8 mouse cellular contexts compared by ENCODE assay signal in the genomic region with DNA sequence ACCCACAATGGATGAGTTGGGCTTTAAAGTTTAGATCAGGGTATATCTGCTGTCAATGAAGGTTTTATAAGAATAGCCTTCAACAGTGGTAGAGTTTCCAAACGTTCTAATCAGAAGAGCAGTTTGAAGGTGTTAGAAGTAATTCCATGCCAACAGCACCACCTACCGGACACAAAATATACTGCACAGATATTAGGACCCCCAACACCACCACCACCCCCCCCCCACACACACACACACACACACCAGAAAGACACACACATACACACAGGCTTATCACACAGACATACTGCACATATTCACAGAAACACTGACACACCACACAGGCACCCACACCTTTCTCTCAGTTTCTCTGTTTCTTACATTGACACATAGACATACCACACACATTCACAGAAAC. TPM values are rescaled to one million over a fixed set of nuclear protein-coding genes. Genes with fewer than 3 reads are reported as not detected.
A peak's percentile ranks its signal among the peaks of the same experiment; 100 is the strongest.
DNase-seq lines count a peak whose midpoint lies in the region; ATAC-seq and TF ChIP-seq lines count a peak whose summit lies in the region.

No protein-coding gene starts in this region.

- TF ChIP-seq CTCF in C2C12 (IDR thresholded peaks at IDR 0.05; ENCODE audit: control insufficient read depth, insufficient read depth, insufficient read length): peak; percentile 18
- TF ChIP-seq CTCF in heart, postnatal 0 days (IDR thresholded peaks at IDR 0.05; ENCODE audit: low read depth): peak; percentile 75

- H3K79me3 ChIP-seq in C2C12 (ENCODE audit: low read depth): no peaks in the 10 kb centered on the region

- no peak for ATAC-seq in cerebellum, adult (ENCODE audit: insufficient number of reproducible peaks, low FRiP score, low TSS enrichment)
- ATAC-seq in heart, postnatal 0 days (ENCODE audit: insufficient read depth, low read depth): peak; percentile 27; the same call in 1 of the 2 replicates
- peak; percentile 72 for ATAC-seq in megakaryocyte progenitor cell, adult 5-6 weeks (replicated peaks; ENCODE audit: poor library complexity)

- H3K36me3 ChIP-seq in C2C12 (ENCODE audit: control insufficient read depth, insufficient read depth): peaks cover 24% of the 10 kb centered on the region
- H3K36me3 ChIP-seq in heart, postnatal 0 days (replicated peaks; ENCODE audit: control insufficient read depth, insufficient read depth, low read length): peaks cover 3% of the 10 kb centered on the region; the same call in 1 of the 2 replicates

- no peak overlapping the region for H3ac ChIP-seq in C2C12 (ENCODE audit: control insufficient read depth, insufficient read length, low read depth)

- H3K9ac ChIP-seq in heart, postnatal 0 days (replicated peaks; ENCODE audit: low read depth, low read length): no peak overlapping the region

- H3K4me3 ChIP-seq in C2C12 (ENCODE audit: insufficient read depth, poor library complexity, severe bottlenecking): no peak overlapping the region
- H3K4me3 ChIP-seq in heart, postnatal 0 days (ENCODE audit: low read depth, low read length): no peak overlapping the region

- H3K27ac ChIP-seq in heart, postnatal 0 days (ENCODE audit: low read depth): no peak overlapping the region

- H3K4me1 ChIP-seq in heart, postnatal 0 days (ENCODE audit: control insufficient read depth, insufficient read depth): peaks cover 20% of the 10 kb centered on the region

- 0% methylated on average over 2 of the region's 2 CpGs for WGBS in heart, postnatal 0 days

- no peak for TF ChIP-seq EP300 in heart, postnatal 0 days (IDR thresholded peaks at IDR 0.05; ENCODE audit: low read depth)

- no peaks in the 10 kb centered on the region for H3K79me2 ChIP-seq in C2C12 (ENCODE audit: control insufficient read depth, insufficient read depth)

- H3K9me3 ChIP-seq in heart, postnatal 0 days (replicated peaks; ENCODE audit: control insufficient read depth, low read length): no peaks in the 10 kb centered on the region

- H3K4me2 ChIP-seq in heart, postnatal 0 days (ENCODE audit: low read depth, low read length): no peak overlapping the region

- no peaks in the 10 kb centered on the region for H3K27me3 ChIP-seq in C2C12 (ENCODE audit: control insufficient read depth, insufficient read depth, insufficient read length)
- no peaks in the 10 kb centered on the region for H3K27me3 ChIP-seq in heart, postnatal 0 days (ENCODE audit: control insufficient read depth, insufficient read depth, low read length)

- peak; percentile 20 for DNase-seq in cerebellum, adult 9-10 months
- DNase-seq in cerebellum, postnatal 10 days: peak; percentile 79 to 86
- peak; percentile 70 for DNase-seq in heart, postnatal 0 days (ENCODE audit: low spot score)
- peak; percentile 44 to 71 for DNase-seq in kidney, postnatal 36 days
- DNase-seq in thymus, postnatal 0 days (ENCODE audit: low spot score): peak; percentile 64

TF ChIP-seq in C2C12, 6 proteins besides CTCF, POLR2A, EP300 and RAD21:
- TF ChIP-seq CEBPB (IDR thresholded peaks at IDR 0.05; ENCODE audit: low read depth) (no peak), MYOD1 (IDR thresholded peaks at IDR 0.05; ENCODE audit: control insufficient read depth, insufficient read length, low read depth) (no peak), MAX (IDR thresholded peaks at IDR 0.05) (no peak), FOSL1 (IDR thresholded peaks at IDR 0.05; ENCODE audit: insufficient read depth, low read length, poor library complexity, severe bottlenecking) (no peak), MYOG (IDR thresholded peaks at IDR 0.05; ENCODE audit: control insufficient read depth, extremely low read depth, insufficient read length) (no peak), USF1 (IDR thresholded peaks at IDR 0.05; ENCODE audit: low read depth) (no peak)

RNA-seq across cellular contexts. Expression of a gene that starts 33.3 kb away (rescaled TPM):
- 441 TPM for polyA plus RNA-seq in C2C12 (2012; fragmentation: generic; extraction: Trizol)
- 162 and 218 TPM in 2 replicates for total RNA-seq in heart, postnatal 0 days (2014; rRNA removed; ENCODE audit: low replicate concordance)
- 261 and 263 TPM in 2 replicates for polyA plus RNA-seq in heart, postnatal 0 days (2015; fragmentation: Nextera tagmentation; extraction: Ambion mirVana)
- 146 and 163 TPM in 2 replicates for total RNA-seq in megakaryocyte progenitor cell, adult 5-6 weeks (2015)
- total RNA-seq in megakaryocyte progenitor cell, adult 5-6 weeks (2017): 86.3 and 113 TPM in 2 replicates
- polyA plus RNA-seq in thymus, postnatal 0 days (2015; fragmentation: Nextera tagmentation; extraction: Ambion mirVana): 329 and 344 TPM in 2 replicates

RNA-seq across cellular contexts. Expression of a gene that starts 33.3 kb away (rescaled TPM):
- polyA plus RNA-seq in C2C12 (2012; fragmentation: generic; extraction: Trizol): 0.33 TPM
- 6.2 TPM in 1 of 2 replicates, not detected in the other for total RNA-seq in heart, postnatal 0 days (2014; rRNA removed; ENCODE audit: low replicate concordance)
- polyA plus RNA-seq in heart, postnatal 0 days (2015; fragmentation: Nextera tagmentation; extraction: Ambion mirVana): 1.2 and 1.8 TPM in 2 replicates
- 0.35 and 0.49 TPM in 2 replicates for total RNA-seq in megakaryocyte progenitor cell, adult 5-6 weeks (2015)
- 0.21 and 1.4 TPM in 2 replicates for total RNA-seq in megakaryocyte progenitor cell, adult 5-6 weeks (2017)
- polyA plus RNA-seq in thymus, postnatal 0 days (2015; fragmentation: Nextera tagmentation; extraction: Ambion mirVana): 2.5 and 3.8 TPM in 2 replicates

Comparison
In these comparisons a context has a peak if more than half of its experiments do, and no peak if none do; other contexts are left out.
1. DNase-seq: peak in every context shown above with its lines; median percentile 82 in cerebellum, postnatal 10 days; 70 in heart, postnatal 0 days; 64 in thymus, postnatal 0 days; 58 in kidney, postnatal 36 days; 20 in cerebellum, adult 9-10 months.